Mouse (Mus musculus) MEL (cell line): ENCODE results near the gene Elf5. TPM values are rescaled to one million over a fixed set of nuclear protein-coding genes. Genes with fewer than 3 reads are reported as not detected.

Source experiments
- DNase-seq: peaks from one replicate; pipeline ENCODE4 v3.0.0; 2011; ENCODE audit warnings: low read depth, low spot score
- H3K27ac ChIP-seq: 2 replicates; pipeline ENCODE4 v1.5.1; 2012; ENCODE audit warnings: low read depth, mild to moderate bottlenecking, control low read depth, low read length, moderate library complexity; ENCODE audit not compliant: control insufficient read depth
- H3K27me3 ChIP-seq, 2 experiments: fragments of 150-350 bp in 1 of 2; sonication (generic) in 1 of 2; 2 replicates each; pipeline ENCODE4 v1.6.1; 2012; ENCODE audit warnings: low read length in 2 of 2, mild to moderate bottlenecking in 2 of 2, improper control_type of control experiment in 1 of 2, moderate library complexity in 1 of 2; ENCODE audit not compliant: insufficient read depth in 2 of 2, control insufficient read depth in 1 of 2
- H3K36me3 ChIP-seq, 2 experiments: 2 replicates each; pipeline ENCODE4 v1.6.1; 2012 to 2014; ENCODE audit warnings: low read length in 2 of 2, improper control_type of control experiment in 1 of 2, inconsistent platforms in 1 of 2, mild to moderate bottlenecking in 1 of 2; ENCODE audit not compliant: insufficient read depth in 2 of 2, control insufficient read depth in 1 of 2
- H3K4me1 ChIP-seq, 2 experiments: fragments of 150-350 bp in 1 of 2; sonication (generic) in 1 of 2; 2 replicates each; pipeline ENCODE4 v1.6.1; 2012; ENCODE audit warnings: low read length in 2 of 2, improper control_type of control experiment in 1 of 2, mild to moderate bottlenecking in 1 of 2; ENCODE audit not compliant: insufficient read depth in 2 of 2, control insufficient read depth in 1 of 2
- H3K4me3 ChIP-seq, 2 experiments: fragments of 150-350 bp in 1 of 2; sonication (generic) in 1 of 2; 2 replicates each; pipeline ENCODE4 v1.5.1; 2012; ENCODE audit warnings: low read depth in 2 of 2, low read length in 2 of 2, mild to moderate bottlenecking in 2 of 2, moderate library complexity in 2 of 2, control low read depth in 1 of 2, improper control_type of control experiment in 1 of 2; ENCODE audit not compliant: control insufficient read depth in 1 of 2, insufficient read depth in 1 of 2
- H3K79me2 ChIP-seq: 2 replicates; pipeline ENCODE4 v1.6.1; 2012; ENCODE audit warnings: mild to moderate bottlenecking, low read length, moderate library complexity; ENCODE audit not compliant: control insufficient read depth, poor library complexity, insufficient read depth
- H3K9ac ChIP-seq: 2 replicates; pipeline ENCODE4 v1.6.1; 2012; ENCODE audit warnings: low read depth, mild to moderate bottlenecking, control low read depth, low read length, moderate library complexity; ENCODE audit not compliant: control insufficient read depth, poor library complexity, severe bottlenecking
- H3K9me3 ChIP-seq: fragments of 150-350 bp; sonication (generic); replicated peaks from 2 replicates; pipeline ENCODE4 v1.6.1; 2012; ENCODE audit warnings: mild to moderate bottlenecking, low read length, improper control_type of control experiment, moderate library complexity; ENCODE audit not compliant: insufficient read depth
- BHLHE40 ChIP-seq: IDR thresholded peaks from 2 replicates; pipeline ENCODE4 v1.6.1; 2012; ENCODE audit warnings: low read depth, mild to moderate bottlenecking, inconsistent platforms, low read length, improper control_type of control experiment, borderline replicate concordance
- CHD2 ChIP-seq: IDR thresholded peaks from 2 replicates; pipeline ENCODE4 v1.6.1; 2011; ENCODE audit warnings: low read length, improper control_type of control experiment
- E2F4 ChIP-seq: IDR thresholded peaks from 2 replicates; pipeline ENCODE4 v1.6.1; 2011; ENCODE audit warnings: low read depth, low read length, improper control_type of control experiment, borderline replicate concordance
- ELF1 ChIP-seq: IDR thresholded peaks from 2 replicates; pipeline ENCODE4 v1.6.1; 2014; ENCODE audit warnings: low read depth, mild to moderate bottlenecking, inconsistent platforms, low read length, improper control_type of control experiment, moderate library complexity
- GATA1 ChIP-seq: IDR thresholded peaks from 2 replicates; pipeline ENCODE4 v1.6.1; 2011; ENCODE audit warnings: low read depth, low read length, improper control_type of control experiment
- KAT2A ChIP-seq: conservative IDR thresholded peaks from 2 replicates; pipeline ENCODE4 v1.6.1; 2012; ENCODE audit warnings: low read depth, low read length, improper control_type of control experiment, inconsistent platforms
- MAFK ChIP-seq: IDR thresholded peaks from 2 replicates; pipeline ENCODE4 v1.6.1; 2011; ENCODE audit warnings: low read depth, mild to moderate bottlenecking, low read length, improper control_type of control experiment, borderline replicate concordance
- MAZ ChIP-seq: IDR thresholded peaks from 2 replicates; pipeline ENCODE4 v1.6.1; 2012; ENCODE audit warnings: low read depth, mild to moderate bottlenecking, inconsistent platforms, low read length, improper control_type of control experiment
- MEF2A ChIP-seq: IDR thresholded peaks from 2 replicates; pipeline ENCODE4 v1.6.1; 2014; ENCODE audit warnings: low read depth, mild to moderate bottlenecking, inconsistent platforms, low read length, improper control_type of control experiment; ENCODE audit not compliant: poor library complexity, insufficient replicate concordance, severe bottlenecking; ENCODE audit errors: extremely low read depth
- MYB ChIP-seq: IDR thresholded peaks from 2 replicates; pipeline ENCODE4 v1.6.1; 2011; ENCODE audit warnings: mild to moderate bottlenecking, low read depth, low read length, improper control_type of control experiment
- MYC ChIP-seq: IDR thresholded peaks from 2 replicates; pipeline ENCODE4 v1.6.1; 2011; ENCODE audit warnings: low read depth, mild to moderate bottlenecking, low read length, improper control_type of control experiment, moderate library complexity
- NELFE ChIP-seq: IDR thresholded peaks from 2 replicates; pipeline ENCODE4 v1.6.1; 2011; ENCODE audit warnings: low read depth, low read length, improper control_type of control experiment
- POLR2A ChIP-seq, 2 experiments: IDR thresholded peaks; 2 replicates each; pipeline ENCODE4 v1.6.1; 2011 to 2012; ENCODE audit warnings: low read length in 2 of 2, mild to moderate bottlenecking in 2 of 2, control low read depth in 1 of 2, improper control_type of control experiment in 1 of 2, low read depth in 1 of 2, moderate library complexity in 1 of 2; ENCODE audit not compliant: control insufficient read depth in 1 of 2, insufficient read depth in 1 of 2, poor library complexity in 1 of 2
- POLR2AphosphoS5 ChIP-seq: IDR thresholded peaks from 2 replicates; pipeline ENCODE4 v1.6.1; 2012; ENCODE audit warnings: low read depth, borderline replicate concordance, mild to moderate bottlenecking, inconsistent platforms, low read length, moderate library complexity, mixed read lengths
- SIN3A ChIP-seq: IDR thresholded peaks from 2 replicates; pipeline ENCODE4 v1.6.1; 2012; ENCODE audit warnings: low read length, improper control_type of control experiment, inconsistent platforms
- TAL1 ChIP-seq: IDR thresholded peaks from 2 replicates; pipeline ENCODE4 v1.6.1; 2012; ENCODE audit warnings: mild to moderate bottlenecking, inconsistent platforms, low read length, moderate library complexity, mixed read lengths
- TCF12 ChIP-seq: IDR thresholded peaks from 2 replicates; pipeline ENCODE4 v1.6.1; 2014; ENCODE audit warnings: low read depth, mild to moderate bottlenecking, inconsistent platforms, low read length, improper control_type of control experiment, moderate library complexity
- UBTF ChIP-seq: IDR thresholded peaks from 2 replicates; pipeline ENCODE4 v1.6.1; 2012; ENCODE audit warnings: low read depth, mild to moderate bottlenecking, inconsistent platforms, low read length, improper control_type of control experiment, moderate library complexity, borderline replicate concordance; ENCODE audit not compliant: insufficient read depth
- USF1 ChIP-seq: IDR thresholded peaks from 2 replicates; pipeline ENCODE4 v1.6.1; 2014; ENCODE audit warnings: low read depth, mild to moderate bottlenecking, inconsistent platforms, low read length, improper control_type of control experiment, moderate library complexity
- ZC3H11A ChIP-seq: IDR thresholded peaks from 2 replicates; pipeline ENCODE4 v1.6.1; 2012; ENCODE audit warnings: low read depth, mild to moderate bottlenecking, inconsistent platforms, low read length, improper control_type of control experiment
- ZMIZ1 ChIP-seq: IDR thresholded peaks from 2 replicates; pipeline ENCODE4 v1.6.1; 2012; ENCODE audit warnings: low read depth, mild to moderate bottlenecking, inconsistent platforms, low read length, improper control_type of control experiment, moderate library complexity
- polyA plus RNA-seq, 2 experiments: library from polyadenylated mRNA; stranded (reverse) in 1 of 2; unstranded in 1 of 2; fragments of >175 nt in 1 of 2; fragments of >200 nt in 1 of 2; gene quantifications; 2 replicates each; pipeline versions ENCODE4 v1.2.1 to v1.2.4; 2012; ENCODE audit warnings: low replicate concordance in 2 of 2, low read depth in 1 of 2; ENCODE audit not compliant: insufficient read length in 2 of 2, insufficient read depth in 1 of 2, missing spikeins in 1 of 2
- total RNA-seq: library from RNA; depleted of rRNA; stranded (reverse); fragments of 300-350 nt; gene quantifications from 2 replicates; pipeline ENCODE4 v1.2.3, GENCODE M21; 2012

Elf5 gene
- total and polyA plus RNA-seq, 3 experiments: 0.07 TPM; not detected in 2

DNA sequence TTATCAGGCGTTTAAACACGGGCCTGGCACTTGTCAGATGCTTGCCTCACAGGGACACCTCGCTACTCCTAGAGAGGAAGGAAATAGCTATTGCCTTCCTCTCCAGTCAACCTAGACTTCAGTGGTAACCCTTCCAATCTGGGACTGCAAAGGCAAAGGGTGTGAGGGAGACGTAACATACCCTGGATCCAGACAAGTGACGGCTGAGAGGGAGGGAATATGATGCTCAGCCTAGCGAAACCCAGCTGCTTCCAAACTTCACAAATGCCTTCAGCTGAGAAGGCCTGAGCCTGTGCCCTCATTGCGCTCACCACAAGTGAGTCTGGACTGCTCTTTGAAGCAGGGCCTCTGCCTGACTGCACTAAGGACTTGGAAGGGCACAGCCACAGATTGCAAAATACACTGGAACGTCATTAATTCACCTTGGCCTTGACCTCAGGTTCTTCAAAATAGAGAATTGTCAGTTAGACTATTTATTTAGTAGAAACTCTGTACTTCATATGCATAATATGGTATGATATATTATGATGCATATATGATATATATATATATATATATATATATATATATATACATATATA is 21.3 kb downstream of the Elf5 start:
- no peak for TF ChIP-seq SIN3A
- no peak for TF ChIP-seq NELFE
- no peak for TF ChIP-seq GATA1
- TF ChIP-seq BHLHE40: no peak
- TF ChIP-seq ELF1: no peak
- TF ChIP-seq MYB: no peak
- TF ChIP-seq E2F4: no peak
- TF ChIP-seq ZC3H11A: no peak
- TF ChIP-seq POLR2AphosphoS5: no peak
- TF ChIP-seq MAFK: no peak
- no peak for TF ChIP-seq ZMIZ1
- Histone ChIP-seq H3K9ac (no peak overlapping the region), H3K27me3 (peaks cover 15 to 16% of the 10 kb centered on the region in 2 experiments), H3K9me3 (no peaks in the 10 kb centered on the region), H3K4me3 (no peak overlapping the region), H3K27ac (no peak overlapping the region), H3K79me2 (no peaks in the 10 kb centered on the region), H3K4me1 (no peaks in the 10 kb centered on the region), H3K36me3 (no peaks in the 10 kb centered on the region)
- DNase-seq: no peak

DNA sequence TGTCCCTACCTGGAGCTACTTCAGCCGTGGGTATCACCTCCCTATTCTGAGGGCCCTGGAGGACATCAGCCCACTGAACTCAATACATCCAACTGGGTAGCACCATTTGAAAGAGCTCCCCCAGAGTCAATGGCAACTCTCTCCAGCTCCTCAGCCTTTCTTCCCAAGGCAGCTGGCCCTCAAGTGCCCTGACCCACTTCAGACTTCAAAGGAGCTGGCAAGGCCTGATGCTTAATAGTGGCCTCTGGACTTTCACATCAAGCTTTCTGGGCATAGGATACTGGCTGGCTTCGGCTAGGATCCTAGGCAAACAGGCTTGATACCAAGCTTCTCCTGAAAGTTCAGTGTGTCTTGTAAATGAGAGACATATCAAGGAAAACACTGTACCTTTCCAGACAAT is 23.6 kb downstream of the Elf5 start:
- no peaks in the 10 kb centered on the region for H3K79me2 ChIP-seq
- TF ChIP-seq CHD2 (no peak), MAZ (no peak), TAL1 (no peak), USF1 (no peak)
- H3K4me1 ChIP-seq: no peaks in the 10 kb centered on the region
- no peak overlapping the region for H3K4me3 ChIP-seq
- H3K36me3 ChIP-seq: no peaks in the 10 kb centered on the region; a peak in 1 of 4 replicates
- H3K27ac ChIP-seq: no peak overlapping the region
- no peak overlapping the region for H3K9ac ChIP-seq
- no peak for DNase-seq
- no peaks in the 10 kb centered on the region for H3K9me3 ChIP-seq
- H3K27me3 ChIP-seq: peaks cover 3 to 5% of the 10 kb centered on the region in 2 experiments; a peak in 3 of 4 replicates

GRCm38 (mm10) chr2:103436534-103436933 is 25.0 kb downstream of the Elf5 start:
- no peak overlapping the region for H3K9ac ChIP-seq
- no peak for DNase-seq
- peaks cover 0 to 3% of the 10 kb centered on the region in 2 experiments; a peak in 3 of 4 replicates for H3K27me3 ChIP-seq
- H3K27ac ChIP-seq: no peak overlapping the region
- no peak overlapping the region for H3K4me3 ChIP-seq
- H3K36me3 ChIP-seq: no peaks in the 10 kb centered on the region; a peak in 1 of 4 replicates
- no peaks in the 10 kb centered on the region for H3K4me1 ChIP-seq
- H3K9me3 ChIP-seq: no peaks in the 10 kb centered on the region
- TF ChIP-seq MEF2A: no peak
- TF ChIP-seq POLR2A (IDR thresholded peaks at IDR 0.05; ENCODE audit: control insufficient read depth in 1 of 2, insufficient read depth in 1 of 2, low read depth in 1 of 2, low read length in 2 of 2, poor library complexity in 1 of 2): no peak
- no peak for TF ChIP-seq TCF12
- TF ChIP-seq UBTF: no peak
- no peak for TF ChIP-seq KAT2A
- TF ChIP-seq POLR2AphosphoS5: no peak
- no peak for TF ChIP-seq MYC
- no peaks in the 10 kb centered on the region for H3K79me2 ChIP-seq
